Mouse (Mus musculus) megakaryocyte, embryonic 14.5 days (primary cell): ENCODE data around the gene Fat2.

Experiments used
- FLI1 ChIP-seq: IDR thresholded peaks from 2 replicates; pipeline ENCODE4 v1.6.1; 2012; ENCODE audit warnings: low read length, inconsistent platforms, mixed read lengths
- GATA1 ChIP-seq: IDR thresholded peaks from 3 replicates; pipeline ENCODE4 v1.6.1; 2012; ENCODE audit warnings: mixed read lengths, low read length, inconsistent platforms, borderline replicate concordance

DNA sequence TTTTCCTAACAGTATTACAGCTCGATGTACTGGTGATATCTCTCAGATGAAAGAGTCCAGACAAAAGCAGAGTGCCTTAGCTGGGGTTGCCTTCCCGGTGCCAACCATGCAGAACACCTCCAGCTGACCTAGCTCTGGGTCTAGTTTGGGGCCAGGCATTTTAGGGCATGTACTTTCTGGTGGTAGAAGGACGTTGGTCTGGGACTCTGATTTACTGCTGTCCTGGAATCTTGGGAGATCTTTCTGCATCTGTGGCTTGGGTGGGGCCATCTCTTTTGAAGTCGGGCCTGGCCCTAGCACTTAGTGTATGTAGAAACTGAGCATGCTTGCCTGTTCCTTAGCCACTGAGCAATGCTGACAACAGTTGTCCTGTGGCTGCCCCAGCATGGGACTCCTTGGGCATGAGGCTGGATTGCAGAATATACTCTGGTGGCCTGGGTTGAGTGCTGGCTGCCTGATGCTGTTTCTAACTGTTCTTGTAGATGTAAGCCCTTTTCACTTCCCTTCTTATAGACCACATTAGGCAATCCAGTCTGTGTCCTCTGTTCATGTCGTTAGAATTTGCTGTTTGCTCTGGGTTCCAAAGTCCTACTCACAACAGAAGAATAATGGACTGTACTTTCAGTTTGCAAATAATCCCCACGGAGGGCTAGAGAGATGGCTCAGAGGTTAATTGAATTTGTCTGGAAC is 128.2 kb downstream of the Fat2 start:
- TF ChIP-seq GATA1, result no peak
- TF ChIP-seq FLI1, result no peak
